Mouse (Mus musculus): ENCODE data around the gene Prol1. TPM values are rescaled to one million over a fixed set of nuclear protein-coding genes. Genes with fewer than 3 reads are reported as not detected.

The Prol1 gene
- polyA plus RNA-seq, 1 experiment from 2014 or later: not detected

Other genes starting within 250 kb of the Prol1 start
- not detected in 2 replicates for gene Smr2, start 230.8 kb upstream of the Prol1 start, polyA plus RNA-seq (2014; fragmentation: Nextera tagmentation; extraction: Ambion mirVana)
- not detected in 2 replicates for gene Gm11116, start 205.8 kb upstream of the Prol1 start, polyA plus RNA-seq (2014; fragmentation: Nextera tagmentation; extraction: Ambion mirVana)
- not detected in 2 replicates for gene Gm11115, start 163.2 kb upstream of the Prol1 start, polyA plus RNA-seq (2014; fragmentation: Nextera tagmentation; extraction: Ambion mirVana)
- gene Gm7714, start 48.4 kb upstream of the Prol1 start, polyA plus RNA-seq (2014; fragmentation: Nextera tagmentation; extraction: Ambion mirVana): not detected in 2 replicates
- gene Amtn, start 58.8 kb downstream of the Prol1 start, polyA plus RNA-seq (2014; fragmentation: Nextera tagmentation; extraction: Ambion mirVana): not detected in 2 replicates
- not detected in 2 replicates for gene Ambn, start 138.7 kb downstream of the Prol1 start, polyA plus RNA-seq (2014; fragmentation: Nextera tagmentation; extraction: Ambion mirVana)
- gene Enam, start 170.7 kb downstream of the Prol1 start, polyA plus RNA-seq (2014; fragmentation: Nextera tagmentation; extraction: Ambion mirVana): not detected in 2 replicates
- gene Jchain, start 210.6 kb downstream of the Prol1 start, polyA plus RNA-seq (2014; fragmentation: Nextera tagmentation; extraction: Ambion mirVana): 0.23 and 0.26 TPM in 2 replicates
- gene Utp3, start 237.2 kb downstream of the Prol1 start, polyA plus RNA-seq (2014; fragmentation: Nextera tagmentation; extraction: Ambion mirVana): 35.6 and 36.6 TPM in 2 replicates
- gene Rufy3, start 247.7 kb downstream of the Prol1 start, polyA plus RNA-seq (2014; fragmentation: Nextera tagmentation; extraction: Ambion mirVana): 300 and 303 TPM in 2 replicates